Mouse (Mus musculus) heart, adult 2 months (tissue): ENCODE results near the gene Pla2g3. TPM values are rescaled to one million over a fixed set of nuclear protein-coding genes. Genes with fewer than 3 reads are reported as not detected.
A peak's percentile ranks its signal among the peaks of the same experiment; 100 is the strongest.

Experiments
- DNase-seq, 2 experiments: peaks; one replicate each; pipeline ENCODE4 v3.0.0; 2021
- H3K27ac ChIP-seq: fragments of 200-600 bp; 2 replicates; pipeline ENCODE4 v1.8.1; 2022
- H3K27me3 ChIP-seq: fragments of 200-500 bp; 2 replicates; pipeline ENCODE4 v1.6.1; 2012; ENCODE audit warnings: mild to moderate bottlenecking, low read length, inconsistent platforms, mixed read lengths; ENCODE audit not compliant: control insufficient read depth, insufficient read depth
- H3K36me3 ChIP-seq: fragments of 200-500 bp; 2 replicates; pipeline ENCODE4 v1.6.1; 2012; ENCODE audit warnings: low read length, inconsistent platforms; ENCODE audit not compliant: control insufficient read depth, insufficient read depth
- H3K4me1 ChIP-seq: fragments of 200-500 bp; 2 replicates; pipeline ENCODE4 v1.6.1; 2011; ENCODE audit warnings: low read length; ENCODE audit not compliant: control insufficient read depth, insufficient read depth
- H3K4me3 ChIP-seq: fragments of 200-600 bp; 2 replicates; pipeline ENCODE4 v1.8.1; 2022
- H3K79me2 ChIP-seq: fragments of 200-500 bp; replicated peaks from 2 replicates; pipeline ENCODE4 v1.6.1; 2012; ENCODE audit warnings: mild to moderate bottlenecking, inconsistent platforms, low read length, moderate library complexity, mixed read lengths; ENCODE audit not compliant: control insufficient read depth, insufficient read depth
- H3K9ac ChIP-seq: fragments of 200-500 bp; 2 replicates; pipeline ENCODE4 v1.6.1; 2012; ENCODE audit warnings: low read depth, mild to moderate bottlenecking, control low read depth, inconsistent platforms, low read length, mixed read lengths
- CTCF ChIP-seq: fragments of 200-600 bp; IDR thresholded peaks from 2 replicates; pipeline ENCODE4 v1.8.1; 2022; ENCODE audit warnings: antibody characterized with exemption, mild to moderate bottlenecking, moderate library complexity
- EP300 ChIP-seq: fragments of 200-500 bp; IDR thresholded peaks from 2 replicates; pipeline ENCODE4 v1.6.1; 2011; ENCODE audit warnings: low read depth, low read length, control low read depth; ENCODE audit not compliant: insufficient read depth
- POLR2A ChIP-seq: fragments of 200-500 bp; IDR thresholded peaks from 2 replicates; pipeline ENCODE4 v1.6.1; 2011; ENCODE audit warnings: mild to moderate bottlenecking, low read depth, low read length, control low read depth; ENCODE audit not compliant: insufficient read depth
- WGBS: fragments of 180-500 bp; shearing (Covaris S2); methylation state at CpG from one replicate; pipeline ENCODE4 v1.1.7; 2018; 5-methylcytosine and 5-hydroxymethylcytosine counted together
- intact Hi-C: fragments of 180-260 bp; cut with DNase I; formaldehyde crosslinking; loops from one replicate; pipeline ENCODE4 v1.15.1; 2025
- long read RNA-seq: library from polyadenylated mRNA; stranded (forward); transcript quantifications from one replicate; pipeline ENCODE4 v2.0.0, GENCODE M21; 2021
- polyA plus RNA-seq: library from polyadenylated mRNA; depleted of rRNA; stranded (reverse); fragments of >200 nt; gene quantifications from 2 replicates; pipeline ENCODE4 v1.2.3, GENCODE M21; 2012; rRNA removed
- total RNA-seq, 2 experiments: library from RNA; stranded (reverse); gene quantifications; 2 replicates each; pipeline ENCODE4 v1.2.3; 2021

Pla2g3 gene
- total RNA-seq: under 1 TPM in 1 of 2 experiments, not detected in 1; 0.09 TPM
- polyA plus RNA-seq: 0.23 and 0.25 TPM in 2 replicates
- long read RNA-seq, partial matches to known transcripts: 0 of 2 reads
- long read RNA-seq, other reads (novel, unspliced or antisense): 2 of 2 reads

GRCm38 (mm10) chr11:3487952-3488570, at the start of gene Pla2g3:
Gene Pla2g3, plus strand, starts transcription at chr11:3488284.
- no peaks in the 10 kb centered on the region for H3K79me2 ChIP-seq
- no peak within 1 kb of the TSS for H3K27ac ChIP-seq
- H3K4me3 ChIP-seq: no peak within 1 kb of the TSS
- no peak within 1 kb of the TSS for H3K9ac ChIP-seq
- H3K4me1 ChIP-seq: no peaks in the 10 kb centered on the region
- DNase-seq: no peak
- TF ChIP-seq POLR2A: no peak
- TF ChIP-seq EP300: no peak
- TF ChIP-seq CTCF: no peak
- no peaks in the 10 kb centered on the region; the same call in 1 of the 2 replicates for H3K27me3 ChIP-seq
- 29% methylated on average over 11 of the region's 11 CpGs for WGBS
- intact Hi-C loops: no loop called here
- H3K36me3 ChIP-seq: no peaks in the 10 kb centered on the region

- Histone ChIP-seq H3K27ac (peak overlapping the region; percentile 31), H3K79me2 (peaks cover 10% of the 10 kb centered on the region), H3K4me3 (no peak overlapping the region), H3K27me3 (no peaks in the 10 kb centered on the region), H3K4me1 (peaks cover 9% of the 10 kb centered on the region), H3K36me3 (peaks cover 8% of the 10 kb centered on the region), H3K9ac (no peak overlapping the region)
- DNase-seq: peak in 1 of 2 experiments; percentile 38
- intact Hi-C loops: no loop called here
- TF ChIP-seq EP300 (no peak), POLR2A (no peak), CTCF (no peak)
Measured at GRCm38 (mm10) chr11:3441696-3442443, 46.2 kb upstream of the Pla2g3 start.

GRCm38 (mm10) chr11:3442677-3443076, 45.4 kb upstream of the Pla2g3 start:
- no peak for TF ChIP-seq POLR2A
- no peak for TF ChIP-seq CTCF
- TF ChIP-seq EP300: no peak
- no peak overlapping the region for H3K27ac ChIP-seq
- no peak for DNase-seq
- no peaks in the 10 kb centered on the region for H3K27me3 ChIP-seq
- peaks cover 8% of the 10 kb centered on the region for H3K36me3 ChIP-seq
- H3K79me2 ChIP-seq: peaks cover 13% of the 10 kb centered on the region
- intact Hi-C loops: no loop called here
- H3K4me3 ChIP-seq: no peak overlapping the region
- 50% methylated on average over 4 of the region's 4 CpGs for WGBS
- peaks cover 11% of the 10 kb centered on the region for H3K4me1 ChIP-seq
- H3K9ac ChIP-seq: no peak overlapping the region

GRCm38 (mm10) chr11:3443091-3443490, 45.0 kb upstream of the Pla2g3 start:
- Histone ChIP-seq H3K27me3 (no peaks in the 10 kb centered on the region), H3K79me2 (peaks cover 14% of the 10 kb centered on the region), H3K9ac (no peak overlapping the region), H3K4me1 (peaks cover 11% of the 10 kb centered on the region), H3K36me3 (peaks cover 8% of the 10 kb centered on the region), H3K27ac (no peak overlapping the region), H3K4me3 (no peak overlapping the region)
- intact Hi-C loops: no loop called here
- DNase-seq: no peak
- 80% methylated on average over 2 of the region's 2 CpGs for WGBS
- TF ChIP-seq CTCF (no peak), EP300 (no peak)

GRCm38 (mm10) chr11:3444875-3445274, 43.2 kb upstream of the Pla2g3 start:
- no peak for TF ChIP-seq POLR2A
- no peak for TF ChIP-seq CTCF
- no peak for TF ChIP-seq EP300
- H3K4me3 ChIP-seq: no peak overlapping the region
- no peak overlapping the region for H3K9ac ChIP-seq
- no peak overlapping the region for H3K27ac ChIP-seq
- no peak for DNase-seq
- H3K4me1 ChIP-seq: peaks cover 11% of the 10 kb centered on the region
- WGBS: 52% methylated on average over 8 of the region's 8 CpGs
- H3K36me3 ChIP-seq: peaks cover 8% of the 10 kb centered on the region
- no peaks in the 10 kb centered on the region for H3K27me3 ChIP-seq
- intact Hi-C loops: no loop called here
- H3K79me2 ChIP-seq: peaks cover 14% of the 10 kb centered on the region
